Mouse (Mus musculus) midbrain, postnatal 0 days (tissue): ENCODE measurements around the gene Zbtb16. TPM values are rescaled to one million over a fixed set of nuclear protein-coding genes. Genes with fewer than 3 reads are reported as not detected.
A peak's percentile ranks its signal among the peaks of the same experiment; 100 is the strongest.

ENCODE experiments used
- ATAC-seq: fragments of 200-750 bp; cut with Nextera tagmentation; 2 replicates; pipeline ENCODE4 v1.8.0; 2017; ENCODE audit warnings: moderate number of reproducible peaks, mild to moderate bottlenecking, moderate TSS enrichment, moderate library complexity; ENCODE audit not compliant: low FRiP score
- DNase-seq: peaks from one replicate; pipeline ENCODE4 v3.0.0-alpha.2; 2015; ENCODE audit warnings: low spot score
- H3K27ac ChIP-seq: fragments of 300-500 bp; sonication (generic); 2 replicates; pipeline ENCODE4 v1.5.1; 2014; ENCODE audit warnings: low read depth, mild to moderate bottlenecking, low read length, mixed read lengths
- H3K27me3 ChIP-seq: fragments of 300-500 bp; sonication (generic); 2 replicates; pipeline ENCODE4 v1.6.1; 2014; ENCODE audit warnings: low read length, control low read depth, mixed read lengths; ENCODE audit not compliant: insufficient read depth
- H3K36me3 ChIP-seq: fragments of 300-500 bp; sonication (generic); 2 replicates; pipeline ENCODE4 v1.6.1; 2014; ENCODE audit warnings: low read length, control low read depth, mixed read lengths; ENCODE audit not compliant: insufficient read depth
- H3K4me1 ChIP-seq: fragments of 300-500 bp; sonication (generic); 2 replicates; pipeline ENCODE4 v1.6.1; 2014; ENCODE audit warnings: mild to moderate bottlenecking, control low read depth, antibody characterized with exemption, low read length, mixed read lengths; ENCODE audit not compliant: insufficient read depth
- H3K4me2 ChIP-seq: fragments of 300-500 bp; sonication (generic); 2 replicates; pipeline ENCODE4 v1.6.1; 2014; ENCODE audit warnings: low read depth, mild to moderate bottlenecking, low read length, mixed read lengths; ENCODE audit not compliant: poor library complexity, severe bottlenecking
- H3K4me3 ChIP-seq: fragments of 300-500 bp; sonication (generic); 2 replicates; pipeline ENCODE4 v1.5.1; 2014; ENCODE audit warnings: low read depth, mild to moderate bottlenecking, low read length, moderate library complexity
- H3K9ac ChIP-seq: fragments of 300-500 bp; sonication (generic); replicated peaks from 2 replicates; pipeline ENCODE4 v1.6.1; 2014; ENCODE audit warnings: mild to moderate bottlenecking, low read length, moderate library complexity, mixed read lengths; ENCODE audit not compliant: poor library complexity, severe bottlenecking
- H3K9me3 ChIP-seq: fragments of 300-500 bp; sonication (generic); 2 replicates; pipeline ENCODE4 v1.6.1; 2016; ENCODE audit warnings: low read length, control low read depth
- CTCF ChIP-seq: IDR thresholded peaks from 2 replicates; pipeline ENCODE4 v1.5.1; 2016; ENCODE audit warnings: antibody characterized with exemption, mild to moderate bottlenecking
- WGBS: fragments of 180-500 bp; shearing (Covaris S2); extraction: QIAGEN DNeasy Blood & Tissue Kit; methylation state at CpG from one replicate; pipeline ENCODE4 v1.1.7; 2014; 5-methylcytosine and 5-hydroxymethylcytosine counted together
- polyA plus RNA-seq: library from polyadenylated mRNA; unstranded; fragments of >200 nt; fragmentation: Nextera tagmentation; extraction: Ambion mirVana; gene quantifications from 2 replicates; pipeline ENCODE4 v1.2.1, GENCODE M21; 2015
- total RNA-seq: library from RNA; depleted of rRNA; stranded (reverse); fragments of >200 nt; gene quantifications from 2 replicates; pipeline ENCODE4 v1.2.3, GENCODE M21; 2014

Gene Zbtb16
- total and polyA plus RNA-seq, 2 experiments from 2014 or later = 6.1 to 8.3 TPM

- H3K27ac ChIP-seq = 0 out of 2 replicates have a peak overlapping the region, but pooled peaks have one; percentile 43
- no peak overlapping the region for H3K4me2 ChIP-seq
- no peak overlapping the region for H3K9ac ChIP-seq
- WGBS = 12% methylated on average over 19 of the region's 19 CpGs
- DNase-seq (peak; percentile 80), ATAC-seq (peak; percentile 56)
- no peaks in the 10 kb centered on the region for H3K9me3 ChIP-seq
- H3K36me3 ChIP-seq = no peaks in the 10 kb centered on the region
- H3K4me1 ChIP-seq = peaks cover 5% of the 10 kb centered on the region
- TF ChIP-seq CTCF = peak; percentile 16; the same call in 1 of the 2 replicates
- no peaks in the 10 kb centered on the region for H3K27me3 ChIP-seq
- H3K4me3 ChIP-seq = no peak overlapping the region
These were observed 157.3 kb downstream of the Zbtb16 start for GRCm38 (mm10) chr9:48678426-48679358.

DNA sequence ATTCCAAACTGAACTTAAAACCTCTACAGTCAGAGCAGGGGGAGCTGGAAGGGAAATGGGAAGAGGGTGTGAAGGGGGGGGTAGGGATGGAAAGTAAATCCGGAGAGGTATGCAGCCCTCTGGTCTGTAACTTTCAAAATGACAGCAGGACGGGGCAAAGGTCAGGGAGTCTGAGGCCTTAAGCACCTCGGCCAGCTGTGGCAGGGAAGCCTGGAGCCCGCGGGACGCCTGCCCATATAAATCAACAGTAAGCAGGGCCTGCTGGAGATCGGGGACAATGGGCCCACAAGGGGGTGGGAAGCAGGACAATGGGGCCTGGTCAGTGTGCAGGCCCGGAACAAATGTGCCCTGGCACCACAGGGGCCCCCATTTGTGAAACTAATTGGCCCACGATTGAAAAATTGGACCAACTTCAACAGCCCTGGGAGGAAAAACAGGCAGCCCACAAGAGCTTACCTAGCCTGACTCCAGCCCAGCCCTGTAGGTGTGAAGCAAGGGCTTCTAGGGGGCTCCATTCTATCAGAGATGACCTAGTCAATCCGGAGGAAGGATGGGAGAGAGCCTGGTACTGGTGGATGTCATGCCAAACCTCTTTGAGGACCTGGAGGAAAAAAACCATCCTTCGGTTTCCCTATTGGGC, 160.8 kb downstream of the Zbtb16 start:
- Histone ChIP-seq H3K27ac (no peak overlapping the region), H3K4me3 (no peak overlapping the region), H3K36me3 (no peaks in the 10 kb centered on the region), H3K27me3 (no peaks in the 10 kb centered on the region), H3K9ac (no peak overlapping the region), H3K9me3 (no peaks in the 10 kb centered on the region), H3K4me2 (no peak overlapping the region), H3K4me1 (peaks cover 5% of the 10 kb centered on the region)
- DNase-seq (peak; percentile 26), ATAC-seq (no peak)
- TF ChIP-seq CTCF = no peak
- WGBS = 18% methylated on average over 11 of the region's 11 CpGs

DNA sequence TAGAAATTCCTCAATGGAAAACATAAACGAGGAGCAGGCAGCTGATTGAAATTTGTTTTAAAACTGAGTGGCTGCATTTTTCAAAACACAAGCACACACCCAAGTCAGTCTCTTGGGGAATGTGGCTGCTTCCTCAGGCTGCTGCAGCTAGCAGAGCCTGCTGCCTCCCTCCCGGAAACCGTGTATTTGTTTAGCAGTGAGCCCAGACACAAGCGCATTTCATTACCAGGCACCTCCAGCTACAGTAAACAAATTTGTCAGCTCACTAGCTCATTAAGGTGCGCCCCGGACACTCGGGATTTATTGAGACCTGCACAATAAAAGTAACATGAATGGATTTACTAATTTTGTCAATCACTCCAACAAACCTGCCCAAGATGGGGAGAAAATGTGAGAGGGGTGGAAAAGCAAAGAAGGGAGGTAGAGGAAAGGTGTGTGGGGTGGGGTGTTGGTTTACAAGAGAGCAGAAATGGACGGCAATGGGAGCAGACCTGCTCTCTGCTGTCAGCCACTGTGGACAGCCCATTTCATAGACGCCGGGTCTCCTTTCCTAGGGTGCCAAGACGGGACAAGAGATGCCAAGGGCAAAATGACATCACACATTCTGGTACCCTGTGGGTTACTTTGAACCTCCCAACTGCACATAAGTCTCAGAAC, 161.5 kb downstream of the Zbtb16 start:
- no peak overlapping the region for H3K27ac ChIP-seq
- no peak for TF ChIP-seq CTCF
- no peaks in the 10 kb centered on the region for H3K27me3 ChIP-seq
- no peak for ATAC-seq
- 16% methylated on average over 11 of the region's 11 CpGs for WGBS
- no peaks in the 10 kb centered on the region for H3K36me3 ChIP-seq
- peak; percentile 54 for DNase-seq
- no peak overlapping the region for H3K4me2 ChIP-seq
- no peak overlapping the region for H3K9ac ChIP-seq
- H3K9me3 ChIP-seq = no peaks in the 10 kb centered on the region
- no peak overlapping the region for H3K4me3 ChIP-seq
- H3K4me1 ChIP-seq = peaks cover 5% of the 10 kb centered on the region

DNA sequence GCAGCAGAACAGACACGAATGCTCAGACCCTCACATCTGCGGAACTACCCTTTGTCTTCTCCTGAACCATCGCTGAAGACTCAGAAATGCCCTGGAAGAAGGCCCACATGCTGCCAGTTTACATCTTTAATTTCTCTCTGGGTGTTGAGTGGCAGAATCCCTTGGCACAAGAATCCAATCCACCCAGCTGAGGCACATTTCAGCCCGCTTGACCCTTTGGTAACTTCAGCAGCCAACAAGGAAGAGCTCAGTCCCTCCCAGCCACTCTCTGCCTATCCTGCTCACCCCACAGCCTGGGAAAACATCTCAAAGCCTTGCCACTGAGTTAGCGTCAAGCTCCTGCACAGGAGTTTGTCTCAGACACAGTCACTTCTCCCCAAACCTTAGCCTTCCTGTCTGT, 162.2 kb downstream of the Zbtb16 start:
- no peak overlapping the region for H3K4me3 ChIP-seq
- WGBS = 26% methylated on average over 5 of the region's 5 CpGs
- no peaks in the 10 kb centered on the region for H3K36me3 ChIP-seq
- no peak overlapping the region for H3K4me2 ChIP-seq
- ATAC-seq (no peak), DNase-seq (no peak)
- no peaks in the 10 kb centered on the region for H3K27me3 ChIP-seq
- no peak overlapping the region for H3K27ac ChIP-seq
- H3K9me3 ChIP-seq = no peaks in the 10 kb centered on the region
- H3K4me1 ChIP-seq = peaks cover 5% of the 10 kb centered on the region
- TF ChIP-seq CTCF = no peak
- no peak overlapping the region for H3K9ac ChIP-seq

DNA sequence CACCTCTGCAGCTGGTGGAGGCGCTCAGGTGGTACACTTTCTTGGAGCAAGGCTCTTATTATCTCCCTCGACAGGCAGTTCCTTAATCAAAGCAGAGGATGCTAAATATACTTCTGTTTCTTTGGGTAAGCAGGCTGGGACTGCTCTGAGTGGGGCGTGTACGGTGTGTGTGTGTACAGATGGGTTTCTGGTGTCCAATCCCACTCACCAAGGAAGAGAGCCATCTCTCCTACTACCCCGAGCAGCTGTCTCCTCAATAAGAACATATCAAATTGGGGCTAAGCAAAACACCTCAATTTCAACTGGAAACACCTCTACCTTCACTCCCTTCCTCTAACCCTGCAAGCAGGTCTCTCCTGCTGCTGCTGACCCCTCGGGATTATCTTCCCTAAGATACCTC, 162.8 kb downstream of the Zbtb16 start:
- H3K27me3 ChIP-seq = no peaks in the 10 kb centered on the region
- no peak overlapping the region for H3K4me2 ChIP-seq
- ATAC-seq (no peak), DNase-seq (no peak)
- no peak overlapping the region for H3K27ac ChIP-seq
- TF ChIP-seq CTCF = no peak
- H3K36me3 ChIP-seq = no peaks in the 10 kb centered on the region
- 66% methylated on average over 6 of the region's 6 CpGs for WGBS
- H3K9ac ChIP-seq = no peak overlapping the region
- no peaks in the 10 kb centered on the region for H3K9me3 ChIP-seq
- H3K4me3 ChIP-seq = no peak overlapping the region
- peaks cover 5% of the 10 kb centered on the region for H3K4me1 ChIP-seq
